Mouse (Mus musculus): ENCODE data around the gene Zfp966.
"Not testable (repeated sequence)": the region's sequence is repeated elsewhere in the genome, so short reads cannot be mapped to it uniquely, and the experiment has no call there.

The Zfp966 gene

DNA sequence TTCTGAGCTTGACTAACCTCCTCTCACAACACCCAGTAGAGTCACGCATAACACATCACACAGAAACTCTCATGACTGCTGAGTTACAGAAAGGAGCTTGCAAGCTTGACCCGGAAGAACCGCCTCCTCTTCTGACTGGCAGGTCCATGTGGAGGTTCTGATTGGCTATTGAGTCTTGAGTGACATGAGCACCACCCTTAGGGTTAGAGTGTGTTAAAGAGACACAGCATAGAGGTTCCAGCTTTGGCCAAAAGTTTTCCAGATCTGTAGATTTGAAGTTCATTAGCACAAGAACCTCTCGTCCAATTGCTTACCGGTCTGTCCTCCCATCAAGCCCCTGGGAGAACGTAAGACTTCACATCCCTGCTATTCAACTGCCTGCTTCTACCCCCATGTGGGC, at the start of gene Zfp966:
Gene Zfp966, minus strand, starts transcription at position 101 of the 400 bp plus-strand sequence.
- DNase-seq: not testable (repeated sequence)

DNA sequence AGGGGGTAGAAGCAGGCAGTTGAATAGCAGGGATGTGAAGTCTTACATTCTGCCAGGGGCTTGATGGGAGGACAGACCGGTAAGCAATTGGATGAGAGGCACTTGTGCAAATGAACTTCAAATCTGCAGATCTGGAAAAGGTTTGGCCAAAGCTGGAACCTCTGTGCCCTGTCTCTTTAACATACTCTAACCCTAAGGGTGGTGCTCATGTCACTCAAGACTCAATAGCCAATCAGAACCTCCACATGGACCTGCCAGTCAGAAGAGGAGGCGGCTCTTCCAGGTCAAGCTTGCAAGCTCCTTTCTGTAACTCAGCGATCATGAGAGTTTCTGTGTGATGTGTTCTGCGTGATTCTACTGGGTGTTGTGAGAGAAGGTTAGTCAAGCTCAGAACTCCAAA, 34.1 kb upstream of the Zfp966 start, which contains the start of gene Gm2026:
Gene Gm2026, plus strand, starts transcription at position 301 of the 400 bp plus-strand sequence.
- DNase-seq: not testable (repeated sequence)

DNA sequence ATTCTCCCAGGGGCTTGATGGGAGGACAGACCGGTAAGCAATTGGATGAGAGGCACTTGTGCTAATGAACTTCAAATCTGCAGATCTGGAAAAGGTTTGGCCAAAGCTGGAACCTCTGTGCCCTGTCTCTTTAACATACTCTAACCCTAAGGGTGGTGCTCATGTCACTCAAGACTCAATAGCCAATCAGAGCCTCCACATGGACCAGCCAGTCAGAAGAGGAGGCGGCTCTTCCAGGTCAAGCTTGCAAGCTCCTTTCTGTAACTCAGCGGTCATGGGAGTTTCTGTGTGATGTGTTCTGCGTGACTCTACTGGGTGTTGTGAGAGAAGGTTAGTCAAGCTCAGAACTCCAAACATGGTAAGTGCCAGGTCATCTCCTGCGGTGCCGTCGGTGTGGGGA, 61.9 kb downstream of the Zfp966 start, which contains the start of gene Gm6710:
Gene Gm6710, plus strand, starts transcription at position 196 of the 400 bp plus-strand sequence.
- DNase-seq: not testable (repeated sequence)
